Mouse (Mus musculus) urinary bladder, postnatal 10 days (tissue): ENCODE results near the gene Slc43a2.

ENCODE experiments used
- DNase-seq: peaks from one replicate; pipeline ENCODE4 v3.0.0; 2022; ENCODE audit warnings: low spot score

Slc43a2 gene

GRCm38 (mm10) chr11:75610021-75610420 is 78.5 kb downstream of the Slc43a2 start:
- DNase-seq, result no peak

DNA sequence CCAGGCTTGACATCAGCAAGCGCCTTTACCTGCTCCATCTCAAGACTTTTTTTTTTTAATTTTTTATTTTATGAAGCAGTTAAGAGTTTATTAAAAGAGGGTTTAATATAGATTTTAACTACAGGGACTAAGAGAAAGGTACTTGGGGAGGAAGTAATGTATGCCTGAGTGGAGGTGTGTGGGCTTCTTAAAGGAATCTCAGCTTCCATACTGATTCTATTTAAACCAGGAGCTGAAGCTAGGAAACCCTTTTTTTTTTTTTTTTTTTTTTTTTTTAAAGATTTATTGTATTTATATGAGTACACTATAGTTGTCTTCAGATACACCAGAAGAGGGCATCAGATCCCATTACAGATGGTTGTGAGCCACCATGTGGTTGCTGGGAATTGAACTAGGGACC is 83.3 kb downstream of the Slc43a2 start:
- no peak for DNase-seq

DNA sequence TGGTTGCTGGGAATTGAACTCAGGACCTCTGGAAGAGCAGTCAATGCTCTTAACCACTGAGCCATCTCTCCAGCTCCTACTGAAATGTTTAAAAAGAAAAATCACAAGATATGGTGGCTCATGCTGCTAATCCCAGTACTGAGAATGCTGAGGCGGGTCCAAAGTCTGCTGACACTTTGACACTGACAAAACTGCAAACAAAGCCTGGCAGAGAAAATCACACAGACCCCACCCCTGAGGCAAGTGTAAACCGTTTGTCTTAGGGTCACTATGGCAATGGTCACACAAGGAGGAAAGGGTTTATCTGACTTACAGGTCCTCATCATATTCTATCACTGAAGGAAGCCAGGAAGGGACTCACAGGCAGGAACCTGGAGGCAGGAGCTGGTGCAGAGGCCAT is 84.1 kb downstream of the Slc43a2 start:
- DNase-seq, result no peak

GRCm38 (mm10) chr11:75619133-75619532 is 87.6 kb downstream of the Slc43a2 start:
- no peak for DNase-seq

GRCm38 (mm10) chr11:75620136-75620780 is 88.8 kb downstream of the Slc43a2 start:
- no peak for DNase-seq

GRCm38 (mm10) chr11:75621426-75621825 is 89.9 kb downstream of the Slc43a2 start:
- DNase-seq, result no peak

- no peak for DNase-seq
Measured at GRCm38 (mm10) chr11:75622588-75623329, 91.3 kb downstream of the Slc43a2 start.

DNA sequence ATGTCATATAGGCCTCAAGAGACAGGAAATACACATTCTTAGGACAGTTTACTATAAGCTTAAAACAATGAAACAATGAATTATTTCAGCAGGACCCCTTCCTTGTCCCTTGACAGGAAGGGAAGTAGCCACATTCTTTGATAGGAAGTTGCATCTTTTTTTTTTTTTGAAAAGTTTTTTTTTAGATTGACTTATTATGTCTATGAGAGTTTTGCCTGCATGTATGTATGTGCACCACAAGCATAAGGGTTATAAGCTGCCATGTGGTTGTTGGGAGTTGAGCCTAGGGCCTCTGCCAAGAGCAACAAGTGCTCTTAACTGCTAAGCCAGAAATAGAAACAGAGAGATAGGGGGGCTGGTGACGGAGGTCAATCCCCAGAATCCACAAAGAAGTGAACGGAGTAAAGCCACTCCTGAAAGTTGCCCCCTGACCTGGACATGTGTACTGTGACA is 92.6 kb downstream of the Slc43a2 start:
- DNase-seq, result no peak

DNA sequence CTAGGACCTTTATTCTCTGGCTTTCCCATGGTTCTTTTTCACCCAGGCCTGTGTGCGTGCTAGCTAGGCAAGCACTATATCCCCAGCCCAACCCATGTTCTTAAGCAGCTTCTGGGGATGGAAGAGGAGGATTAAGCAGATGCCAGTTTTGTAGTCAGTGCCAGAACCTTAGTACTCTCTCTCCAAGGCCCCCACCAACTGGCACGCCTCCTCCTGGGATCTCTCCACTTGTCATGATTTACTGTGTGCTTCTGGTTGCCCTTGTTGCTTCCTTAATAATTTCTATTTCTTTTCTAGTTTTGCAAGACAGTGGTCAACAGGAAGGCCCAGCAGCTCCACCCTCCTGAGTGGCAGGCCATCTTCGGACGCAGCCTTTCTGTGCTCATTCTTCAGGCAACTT is 94.3 kb downstream of the Slc43a2 start:
- DNase-seq, result no peak
